Mouse (Mus musculus) MEL-GATA-1-ER (cell line): ENCODE data around the gene 2610001J05Rik.

Experiments used
- DNase-seq: peaks from one replicate; pipeline ENCODE4 v3.0.0-alpha.2; 2012; ENCODE audit warnings: low read depth; ENCODE audit errors: extremely low read depth

The 2610001J05Rik gene

GRCm38 (mm10) chr6:13835720-13836665, 35.3 kb downstream of the 2610001J05Rik start:
- DNase-seq: no peak

- DNase-seq: no peak
These were observed 38.5 kb downstream of the 2610001J05Rik start for GRCm38 (mm10) chr6:13832770-13833169.

- no peak for DNase-seq
These were observed 42.4 kb downstream of the 2610001J05Rik start for GRCm38 (mm10) chr6:13828877-13829276.
